Mouse (Mus musculus) erythroid progenitor cell, adult 5-6 weeks (primary cell): Measurements from ENCODE around the gene Zfp36. TPM values are rescaled to one million over a fixed set of nuclear protein-coding genes. Genes with fewer than 3 reads are reported as not detected.

ENCODE experiments used
- ATAC-seq: replicated peaks from 2 replicates; pipeline ENCODE4 v1.8.0; 2016; ENCODE audit warnings: moderate number of reproducible peaks, mild to moderate bottlenecking, moderate TSS enrichment, inconsistent platforms; ENCODE audit not compliant: poor library complexity, low FRiP score, severe bottlenecking
- total RNA-seq, 2 experiments: library from RNA; stranded (forward) in 1 of 2; stranded (reverse) in 1 of 2; fragments of 150-400 nt in 1 of 2; fragments of 186-747, 209-891 nt in 1 of 2; gene quantifications; 2 replicates each; pipeline versions ENCODE4 v1.2.3 to v1.2.4; 2015 to 2017; ENCODE audit warnings: low replicate concordance in 2 of 2

The Zfp36 gene
- total RNA-seq, 2 experiments from 2014 or later = 3.9 to 39.8 TPM

GRCm38 (mm10) chr7:28386007-28386406 is 6.0 kb upstream of the Zfp36 start:
- ATAC-seq = no peak

GRCm38 (mm10) chr7:28385196-28385595 is 5.1 kb upstream of the Zfp36 start:
- ATAC-seq = no peak

- ATAC-seq = no peak
Measured at GRCm38 (mm10) chr7:28384162-28384561, 4.1 kb upstream of the Zfp36 start.

GRCm38 (mm10) chr7:28383606-28384005 is 3.6 kb upstream of the Zfp36 start:
- ATAC-seq = no peak

- ATAC-seq = peak; percentile 26; the same call in 1 of the 2 replicates
Measured at GRCm38 (mm10) chr7:28382981-28383396, 2.9 kb upstream of the Zfp36 start.

GRCm38 (mm10) chr7:28382347-28382951 is 2.4 kb upstream of the Zfp36 start:
- ATAC-seq = no peak

GRCm38 (mm10) chr7:28381938-28382337 is 1.9 kb upstream of the Zfp36 start:
- no peak for ATAC-seq

- no peak for ATAC-seq
Measured at GRCm38 (mm10) chr7:28381017-28381790, 1.2 kb upstream of the Zfp36 start.

- ATAC-seq = peak; percentile 80
Measured at GRCm38 (mm10) chr7:28378769-28379651, 1.0 kb downstream of the Zfp36 start.

GRCm38 (mm10) chr7:28378066-28378690 is 1.9 kb downstream of the Zfp36 start:
- ATAC-seq = no peak

- no peak for ATAC-seq
Measured at GRCm38 (mm10) chr7:28377190-28378065, 2.6 kb downstream of the Zfp36 start.

GRCm38 (mm10) chr7:28376011-28376771 is 3.9 kb downstream of the Zfp36 start:
- ATAC-seq = no peak

GRCm38 (mm10) chr7:28375176-28375921 is 4.7 kb downstream of the Zfp36 start:
- ATAC-seq = peak; percentile 60

- no peak for ATAC-seq
Measured at GRCm38 (mm10) chr7:28374647-28375046, 5.4 kb downstream of the Zfp36 start.

- ATAC-seq = no peak
Measured at GRCm38 (mm10) chr7:28373891-28374495, 6.1 kb downstream of the Zfp36 start.

- 0 out of 2 replicates have a peak, but pooled peaks have one; percentile 23 for ATAC-seq
Measured at GRCm38 (mm10) chr7:28373131-28373581, 6.9 kb downstream of the Zfp36 start.
